Mouse (Mus musculus) forelimb bud, embryonic 11.5 days (tissue): ENCODE results near the gene Kdm4b.
A peak's percentile ranks its signal among the peaks of the same experiment; 100 is the strongest.

ENCODE experiments used
- DNase-seq: peaks from one replicate; pipeline ENCODE4 v3.0.0-alpha.2; 2012; ENCODE audit warnings: low read depth, low spot score

Kdm4b gene

DNA sequence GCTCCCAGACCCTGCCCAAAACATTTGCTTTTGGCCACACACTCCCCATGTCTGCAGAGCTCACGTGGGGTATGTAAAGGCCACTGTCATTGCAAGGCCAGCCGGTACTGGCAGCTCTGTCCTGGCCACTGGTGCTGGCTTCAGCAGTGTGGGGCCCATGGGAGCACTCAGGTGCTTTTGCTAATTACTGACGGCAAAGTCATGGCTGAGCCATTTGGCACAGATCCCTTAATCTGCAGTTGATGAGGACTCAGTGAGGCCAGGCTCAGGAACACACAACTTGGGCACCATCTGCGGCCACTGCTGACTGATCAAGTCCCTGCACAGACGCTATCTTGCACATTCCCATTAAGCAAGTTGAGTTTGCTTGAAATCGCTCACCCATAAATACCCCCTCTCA is 59.0 kb downstream of the Kdm4b start:
- DNase-seq = no peak

DNA sequence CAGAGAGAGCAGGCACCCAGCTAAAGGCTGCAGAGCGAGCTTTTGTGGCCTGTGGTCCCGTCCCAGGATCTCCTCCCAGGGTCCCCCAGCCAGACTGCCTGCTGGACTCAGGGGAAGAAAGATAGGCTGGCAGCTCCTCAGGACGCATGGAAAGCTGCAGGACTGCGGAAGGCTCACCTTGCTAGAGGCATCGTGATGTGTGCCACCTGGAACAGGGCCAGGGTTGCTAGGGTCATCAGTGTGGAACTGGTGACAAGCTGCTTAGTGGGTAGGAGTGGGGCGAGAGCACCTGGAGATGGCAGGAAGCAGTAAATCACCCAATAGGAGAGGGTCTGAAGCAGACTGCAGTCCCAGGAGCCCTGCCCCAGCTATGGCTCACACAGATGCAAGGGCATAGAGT is 61.8 kb downstream of the Kdm4b start:
- no peak for DNase-seq

DNA sequence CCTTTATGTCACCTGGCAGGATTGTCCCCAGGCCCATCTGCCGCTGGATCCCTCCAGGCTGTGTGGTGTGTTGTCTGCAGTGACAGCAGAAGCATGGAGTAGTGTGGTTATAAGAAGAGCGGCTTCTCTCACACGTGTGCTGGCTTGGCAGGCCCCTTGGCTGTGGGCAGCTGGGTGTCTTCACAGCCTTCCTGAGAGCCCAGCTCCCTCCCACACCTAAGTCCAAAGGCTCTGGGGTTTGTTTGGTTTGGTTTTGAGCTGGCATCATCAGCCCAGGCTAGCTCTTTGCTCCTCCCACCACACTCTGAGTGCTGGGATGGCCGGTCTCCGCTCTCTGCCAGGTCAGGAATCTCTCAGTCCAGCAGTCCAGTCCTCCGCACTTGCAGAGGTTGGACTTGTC is 67.4 kb downstream of the Kdm4b start:
- no peak for DNase-seq

DNA sequence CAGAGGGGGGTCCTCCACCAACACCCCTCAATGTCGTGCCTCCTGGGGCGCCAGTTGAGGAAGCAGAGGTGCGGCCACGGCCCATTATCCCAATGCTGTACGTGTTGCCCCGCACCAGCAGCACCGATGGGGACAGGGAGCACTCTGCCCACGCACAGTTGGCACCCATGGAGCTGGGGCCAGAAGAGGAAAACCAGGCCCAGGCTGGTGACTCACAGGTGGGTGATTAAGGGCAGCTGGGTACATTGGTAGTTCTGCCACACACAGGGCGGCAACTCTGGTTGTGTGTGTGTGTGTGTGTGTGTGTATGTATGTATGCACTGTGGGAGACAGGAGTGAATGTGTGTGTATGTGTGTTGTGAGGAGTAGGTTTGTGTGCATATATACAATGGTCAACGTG is 68.0 kb downstream of the Kdm4b start:
- DNase-seq = no peak

DNA sequence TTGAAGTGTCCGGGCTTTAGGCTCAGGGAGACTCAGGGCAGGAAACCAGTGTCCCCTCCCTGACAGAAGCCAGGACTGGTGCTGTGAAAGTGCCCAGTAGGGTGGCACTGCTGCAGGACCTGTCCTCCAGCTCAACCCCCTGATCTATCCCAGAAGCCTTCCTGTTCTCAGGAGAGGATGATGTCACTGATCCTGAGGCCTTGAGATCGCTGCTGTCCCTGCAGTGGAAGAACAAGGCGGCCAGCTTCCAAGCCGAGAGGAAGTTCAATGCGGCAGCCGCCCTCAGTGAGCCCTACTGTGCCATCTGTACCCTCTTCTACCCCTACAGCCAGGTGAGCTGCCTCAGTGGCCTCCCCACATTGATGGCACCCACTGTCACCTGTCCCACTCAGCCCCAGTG is 70.2 kb downstream of the Kdm4b start:
- no peak for DNase-seq

DNA sequence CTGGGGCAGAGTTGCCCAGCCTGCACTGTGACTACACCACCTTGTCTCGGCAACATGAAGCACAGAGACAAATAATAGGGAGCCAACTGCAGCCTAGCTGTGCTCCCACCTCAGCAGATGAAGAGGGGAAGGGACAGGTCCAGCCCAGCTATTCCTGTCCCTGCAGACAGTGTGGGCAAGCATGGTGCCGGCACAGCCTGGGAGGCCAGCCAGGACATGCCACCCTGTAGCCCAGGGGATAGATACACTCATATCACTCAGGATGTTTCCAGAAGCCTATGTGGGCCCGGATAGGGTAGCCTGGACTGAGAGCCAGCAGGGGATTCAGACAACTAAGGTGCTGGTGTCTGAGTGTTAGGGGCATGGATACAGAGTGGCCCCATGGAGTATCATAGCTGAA is 74.4 kb downstream of the Kdm4b start:
- no peak for DNase-seq

DNA sequence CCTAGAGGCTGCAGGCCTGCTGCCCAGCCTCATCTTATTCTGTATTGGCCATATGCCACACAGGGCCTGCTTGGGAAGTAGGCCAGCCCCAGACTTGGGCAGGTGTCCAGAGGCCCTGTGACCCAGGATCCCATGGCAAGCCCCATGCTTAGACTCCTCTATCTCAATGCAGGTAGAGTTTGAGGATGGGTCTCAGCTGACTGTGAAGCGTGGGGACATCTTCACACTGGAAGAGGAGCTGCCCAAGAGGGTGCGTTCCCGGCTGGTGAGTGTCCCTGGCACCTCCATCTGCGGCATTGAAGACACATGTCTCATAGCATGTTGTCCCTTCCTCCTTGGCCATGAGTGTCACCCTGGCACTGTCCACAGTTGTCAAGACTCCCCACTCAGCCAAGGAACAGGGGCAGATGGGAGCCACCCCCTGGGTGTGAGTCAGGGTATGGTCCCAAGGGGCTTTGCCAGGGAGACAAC is 75.2 kb downstream of the Kdm4b start:
- DNase-seq = no peak

DNA sequence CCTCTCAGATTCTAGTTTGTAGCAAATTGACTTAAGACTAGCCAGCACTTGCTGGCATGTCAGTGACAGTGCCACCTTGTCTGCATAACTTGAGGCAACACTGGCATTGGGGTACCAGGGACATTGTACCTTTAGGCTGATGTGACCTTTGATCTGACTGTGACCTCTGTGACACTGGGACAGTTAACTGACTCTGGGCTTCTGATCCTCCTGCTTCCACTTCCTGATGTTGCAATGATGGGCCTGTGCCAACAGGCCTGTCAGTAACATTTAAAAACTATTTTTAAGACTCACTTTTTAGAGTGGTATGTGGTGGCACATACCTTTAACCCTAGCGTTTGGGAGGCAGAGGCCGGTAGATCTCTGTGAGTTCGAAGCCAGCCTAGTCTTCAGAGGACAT is 79.5 kb downstream of the Kdm4b start:
- DNase-seq = no peak

DNA sequence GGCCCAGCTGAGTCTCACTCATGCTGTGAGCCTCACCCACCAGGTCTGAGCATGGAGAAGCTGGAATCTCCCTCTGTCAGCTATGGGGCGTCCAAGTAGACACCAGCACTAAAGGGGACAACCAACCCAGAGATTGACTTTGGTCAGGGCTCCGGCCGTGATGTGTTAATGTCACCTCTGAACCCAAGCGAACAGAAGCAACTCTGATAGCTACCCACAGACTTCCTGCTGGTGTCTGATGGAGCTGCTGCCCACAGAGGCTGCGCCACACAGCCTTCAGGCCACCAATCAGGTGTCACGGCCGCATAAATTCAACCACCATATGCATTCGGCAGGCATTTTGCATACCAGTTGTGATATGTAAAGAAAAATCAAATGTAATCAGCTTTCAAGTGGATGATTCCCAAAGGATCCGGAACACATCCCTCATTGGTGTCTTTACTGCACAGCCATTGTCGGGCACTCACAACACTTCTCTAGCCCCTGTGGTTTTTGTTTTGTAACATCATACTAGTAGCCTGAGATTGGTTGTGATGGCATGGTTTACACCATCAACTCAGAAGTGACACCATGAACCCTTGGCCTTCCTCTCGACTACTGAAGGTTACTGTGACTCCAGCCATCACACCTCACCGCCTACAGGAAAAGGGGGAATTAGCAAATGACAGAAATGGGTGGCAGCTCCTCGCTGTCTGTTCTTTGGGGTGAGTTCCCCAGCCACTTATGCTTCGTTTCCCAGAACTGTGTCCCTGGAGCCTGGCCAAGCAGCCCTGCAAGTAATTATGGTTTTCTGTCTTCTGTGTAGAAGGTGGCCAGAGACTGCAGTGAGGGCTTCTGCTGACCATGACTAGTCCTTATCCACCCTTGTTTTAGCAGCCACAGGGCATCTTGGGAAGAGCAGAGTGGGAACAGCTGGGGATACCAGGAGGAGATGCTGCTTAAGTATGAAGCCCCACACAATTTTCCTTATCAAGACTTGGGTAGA is 80.3 kb downstream of the Kdm4b start:
- no peak for DNase-seq

DNA sequence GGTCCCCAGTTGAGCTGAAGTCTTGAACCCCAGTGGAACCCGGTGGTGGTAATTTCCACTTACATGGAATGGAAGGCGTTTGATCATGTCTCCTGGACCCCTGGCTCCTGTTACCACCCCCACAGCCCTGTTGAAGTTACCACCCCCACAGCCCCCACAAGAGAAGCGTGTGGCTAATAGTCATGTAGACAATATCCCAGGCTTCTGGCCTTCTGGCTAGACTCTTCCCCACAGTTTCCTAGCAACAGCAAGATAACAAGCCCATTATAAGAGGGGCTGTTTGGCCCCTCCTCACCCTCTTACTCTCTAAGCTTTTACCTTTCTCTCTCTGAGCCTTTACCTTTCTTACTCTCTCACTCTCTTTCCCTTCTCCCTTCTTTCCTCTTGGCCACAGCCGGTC is 81.0 kb downstream of the Kdm4b start:
- no peak for DNase-seq

DNA sequence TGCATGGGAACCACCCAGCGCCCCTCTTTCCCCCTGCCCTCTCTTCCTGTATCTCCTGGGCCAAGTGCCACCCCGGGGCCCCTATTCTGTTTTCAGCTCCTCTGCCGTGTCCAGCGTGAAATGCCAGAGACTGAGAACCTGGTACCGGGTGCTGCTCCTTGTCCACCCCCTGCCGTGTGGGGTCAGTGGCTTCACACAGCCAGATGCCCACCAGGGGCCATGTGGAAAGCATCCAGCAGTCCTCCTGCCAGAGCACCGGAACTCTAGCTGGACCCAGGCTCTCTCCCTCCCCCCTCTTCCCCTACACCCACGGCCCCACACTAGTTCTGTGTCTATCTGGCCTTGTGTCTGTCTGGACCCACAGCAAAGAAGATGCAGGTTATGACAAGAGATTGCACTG is 81.5 kb downstream of the Kdm4b start:
- DNase-seq = no peak

DNA sequence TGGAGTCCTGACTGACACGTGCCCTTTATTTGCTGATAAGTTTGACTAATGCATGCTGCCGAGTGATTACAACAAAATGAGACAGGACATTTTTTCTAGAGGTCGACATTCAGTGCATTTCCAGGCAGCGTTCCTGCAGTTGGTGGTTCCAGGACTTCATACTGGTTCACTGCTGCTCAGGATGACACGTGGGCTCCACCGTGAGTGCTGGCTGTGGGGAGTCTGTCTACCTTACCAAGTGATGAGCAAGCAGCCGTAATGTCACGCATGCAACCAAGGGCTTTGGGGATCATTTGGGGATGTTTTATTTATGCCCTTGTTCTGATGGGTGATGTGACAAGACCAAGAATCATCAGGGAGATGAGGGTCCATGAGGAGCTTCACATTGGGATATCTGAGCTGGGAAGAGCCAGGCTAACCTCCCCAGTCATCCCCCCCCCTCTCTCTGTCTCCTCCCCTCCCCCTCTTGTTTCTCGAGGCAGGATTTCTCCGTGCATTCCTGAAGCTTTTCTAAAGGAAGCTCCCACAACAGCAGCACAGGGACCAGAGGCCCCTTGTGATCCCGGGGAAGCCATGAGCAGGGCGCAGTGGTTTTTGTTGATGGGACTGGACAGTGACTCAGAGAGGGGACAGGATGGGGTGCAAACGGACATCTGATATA is 83.2 kb downstream of the Kdm4b start:
- DNase-seq = no peak

DNA sequence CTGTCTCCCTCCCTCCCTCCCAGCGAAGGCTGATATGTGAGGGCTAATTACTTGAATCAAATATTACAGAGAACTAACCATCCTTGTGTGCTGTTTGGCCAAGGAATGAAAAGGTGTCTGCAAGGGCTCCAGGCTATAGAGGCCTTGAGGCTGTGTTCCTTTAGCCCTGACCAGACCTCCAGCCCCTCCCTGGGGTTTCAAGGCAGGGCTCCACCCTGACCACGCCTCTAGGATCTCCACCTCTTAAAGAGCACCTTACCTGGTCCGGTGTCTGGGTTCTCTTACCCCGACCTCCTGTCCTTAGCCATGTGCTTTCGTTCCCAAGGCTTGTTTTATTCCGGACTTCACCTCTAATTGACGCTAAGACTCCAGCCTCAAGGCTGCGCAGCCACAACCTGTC is 83.9 kb downstream of the Kdm4b start:
- no peak for DNase-seq

DNA sequence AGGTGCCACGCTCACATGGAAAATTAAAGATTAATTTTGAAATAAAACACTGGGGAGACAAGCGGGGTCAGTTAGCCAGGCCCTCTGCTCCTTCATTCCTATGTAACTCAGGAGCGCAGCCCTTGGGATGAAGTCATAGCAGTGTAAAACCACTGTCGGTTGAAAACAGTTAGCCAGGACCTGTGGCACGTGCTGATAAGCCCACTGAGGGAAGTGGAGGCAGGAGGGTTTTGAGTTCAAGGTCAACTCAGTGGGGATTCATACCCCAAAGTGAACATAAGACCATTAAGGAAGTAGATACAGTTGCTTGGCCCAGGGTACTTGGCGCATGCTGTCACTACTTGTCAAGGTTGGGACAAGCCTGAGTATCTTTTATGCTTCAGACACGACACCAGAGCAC is 85.6 kb downstream of the Kdm4b start:
- no peak for DNase-seq

DNA sequence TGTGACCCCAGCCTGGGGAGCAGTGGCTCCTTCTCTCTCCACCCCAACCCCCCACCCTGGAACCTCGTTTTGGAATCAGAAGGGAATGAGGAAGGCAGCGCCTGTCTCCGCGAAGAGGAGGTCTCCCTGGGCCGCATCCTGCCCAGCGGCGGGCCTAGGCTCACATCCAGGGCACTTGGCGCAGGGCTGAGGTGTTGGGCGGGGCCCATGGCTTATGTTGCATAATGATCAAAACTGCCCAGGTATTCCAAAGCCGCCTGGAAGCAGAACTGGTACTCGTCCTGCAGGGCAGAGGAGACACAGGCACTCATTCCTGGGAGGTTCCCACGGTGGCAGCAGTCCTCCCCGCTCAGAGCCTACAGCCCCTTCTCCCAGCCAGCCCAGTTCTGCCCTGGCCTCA is 87.3 kb downstream of the Kdm4b start:
- no peak for DNase-seq

DNA sequence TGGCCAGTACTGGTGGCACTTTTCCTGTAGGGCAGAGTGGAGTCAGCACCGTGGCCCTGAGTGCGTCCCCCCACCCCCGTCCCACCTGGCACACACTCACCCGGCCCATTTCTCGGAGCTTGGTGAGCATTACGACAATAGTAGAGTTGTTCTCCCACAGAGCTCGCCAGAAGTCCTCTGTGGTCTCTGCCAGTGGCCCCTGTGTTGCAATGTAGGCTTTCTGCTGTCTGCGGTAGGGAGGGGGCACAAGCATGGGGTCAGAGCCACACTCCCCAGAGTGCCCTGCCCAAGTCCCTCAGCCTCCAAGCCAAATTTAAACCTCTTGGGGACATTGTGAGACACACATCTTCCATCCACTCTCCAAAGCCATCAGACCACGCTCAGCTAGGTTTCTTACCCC is 88.9 kb downstream of the Kdm4b start:
- no peak for DNase-seq

DNA sequence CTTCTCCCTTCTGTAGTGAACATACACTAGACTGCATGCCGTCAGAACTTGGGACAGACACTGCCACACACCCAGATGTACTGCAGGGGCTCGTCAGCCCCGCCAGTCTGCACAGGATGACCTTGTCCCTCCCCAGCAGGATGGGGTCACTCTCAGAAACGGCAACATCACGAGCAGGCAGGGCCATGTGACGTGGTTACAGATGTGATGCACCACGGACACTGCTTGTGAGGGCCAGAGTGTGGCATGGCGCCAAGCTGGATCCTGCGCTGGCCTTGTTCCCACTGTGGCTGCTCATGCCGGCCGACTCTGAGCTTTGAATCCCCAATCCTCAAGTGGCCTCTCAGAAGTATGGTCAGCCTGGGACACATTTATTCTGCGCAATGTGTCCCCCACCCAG is 92.4 kb downstream of the Kdm4b start:
- no peak for DNase-seq

DNA sequence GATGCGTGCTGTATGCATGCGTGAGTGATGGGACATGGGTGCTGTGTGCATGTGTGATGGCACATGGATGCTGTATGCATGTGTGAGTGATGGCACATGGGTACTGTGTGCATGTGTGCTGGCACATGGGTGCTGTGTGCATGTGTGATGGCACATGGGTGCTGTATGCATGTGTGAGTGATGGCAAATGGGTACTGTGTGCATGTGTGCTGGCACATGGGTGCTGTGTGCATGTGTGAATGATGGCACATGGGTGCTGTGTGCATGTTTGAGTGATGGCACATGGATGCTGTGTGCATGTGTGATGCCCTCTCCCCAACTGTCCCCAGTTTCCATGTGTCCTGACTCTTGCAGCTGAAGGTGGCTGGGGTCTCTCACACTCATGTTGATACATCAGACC is 94.2 kb downstream of the Kdm4b start:
- DNase-seq = no peak

DNA sequence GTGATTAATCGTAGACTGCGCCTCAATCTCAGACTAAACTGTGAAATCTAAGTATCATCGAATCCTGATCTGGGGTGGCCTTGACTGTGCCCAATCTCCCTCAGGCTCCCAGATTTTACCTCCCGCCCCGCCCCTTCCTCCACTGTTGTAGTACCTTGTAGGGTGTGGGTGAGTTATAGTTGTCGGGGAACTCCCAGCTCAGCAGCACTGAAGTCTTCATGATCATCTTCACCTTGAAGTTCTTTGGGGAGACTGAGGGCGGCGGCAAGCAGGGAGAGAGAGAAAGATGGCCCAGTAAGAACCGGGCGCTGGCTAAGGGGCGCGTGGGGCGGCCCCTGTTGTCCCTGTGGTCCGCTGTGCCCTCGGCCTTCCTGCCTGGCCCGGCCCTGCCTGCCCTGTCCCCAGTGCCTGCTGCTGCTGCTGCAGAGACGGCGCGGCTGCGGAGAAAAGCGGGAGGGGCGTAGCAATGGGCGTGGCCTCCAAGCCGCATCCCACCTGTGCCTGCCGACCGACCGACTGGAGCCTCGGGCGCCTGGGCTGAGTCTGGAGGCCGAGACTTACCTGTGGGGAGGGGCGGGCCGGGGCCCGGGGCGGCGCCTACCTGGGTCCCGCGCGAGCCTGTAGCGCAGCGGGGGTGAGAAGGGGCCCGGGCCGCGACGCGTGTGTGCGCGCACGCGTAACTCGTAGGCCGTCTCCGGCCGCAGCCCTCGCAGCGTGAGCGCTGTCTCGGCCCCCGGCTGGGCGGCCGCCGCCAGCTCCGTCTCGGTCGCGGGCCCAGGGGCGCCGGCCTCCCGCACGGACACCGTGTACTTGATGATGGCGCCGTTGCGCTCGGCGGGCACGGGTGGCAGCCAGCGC is 99.1 kb downstream of the Kdm4b start:
- peak; percentile 63 for DNase-seq

DNA sequence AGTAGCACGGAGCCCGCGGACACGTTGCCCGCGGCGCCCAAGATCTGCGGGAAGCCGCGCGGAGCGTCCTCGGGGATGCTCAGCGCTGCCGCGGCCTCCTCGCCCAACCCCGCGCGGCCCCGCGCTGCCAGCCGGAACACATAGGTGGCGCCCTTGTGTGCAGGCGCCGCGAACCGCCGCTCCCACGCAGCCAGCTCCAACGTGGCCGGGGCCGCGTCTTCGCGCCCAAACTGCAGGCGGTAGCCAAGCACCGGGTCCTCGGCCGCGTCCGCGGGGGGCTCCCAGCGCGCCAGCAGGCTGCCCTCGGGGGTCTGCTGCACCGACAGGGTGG is 99.7 kb downstream of the Kdm4b start:
- DNase-seq = peak; percentile 75

DNA sequence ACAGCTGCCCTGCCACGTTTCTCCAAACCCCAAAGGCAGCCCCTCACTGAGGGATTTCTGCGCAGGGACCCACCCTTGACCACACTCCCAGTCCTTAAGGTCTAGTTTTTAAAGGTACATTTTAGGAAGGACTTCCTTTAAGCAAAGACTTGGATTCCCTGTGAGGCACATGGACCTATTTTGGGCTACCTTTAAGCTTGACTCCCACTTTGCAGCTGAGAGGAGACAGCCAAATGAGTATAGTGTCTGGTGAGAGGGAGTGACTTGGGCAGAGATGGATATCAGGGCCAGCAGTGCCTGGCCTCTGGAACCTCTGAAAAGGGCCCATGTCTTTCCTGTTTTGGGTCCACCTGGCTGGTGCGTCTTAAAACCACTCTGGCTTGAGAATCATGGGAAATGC is 100.1 kb downstream of the Kdm4b start:
- no peak for DNase-seq

DNA sequence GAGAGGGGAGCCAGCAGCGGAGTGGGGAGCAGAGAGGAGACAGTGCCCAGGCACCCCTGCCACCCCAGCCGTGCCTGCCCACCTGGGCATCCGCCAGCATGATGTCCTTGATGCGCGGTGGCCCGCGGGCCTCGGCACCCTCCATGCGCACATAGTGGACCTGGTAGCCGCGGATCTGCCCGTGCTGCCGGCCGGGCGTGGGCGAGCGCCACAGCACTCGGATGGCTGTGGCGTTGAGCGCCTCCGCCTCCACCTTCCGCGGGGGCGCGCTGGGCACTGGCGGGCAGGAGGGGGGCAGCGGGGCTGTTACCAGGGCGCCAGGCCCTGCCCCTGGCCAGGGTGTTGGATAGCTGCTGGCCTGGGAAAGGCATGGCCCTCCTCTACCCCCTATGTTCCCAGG is 102.0 kb downstream of the Kdm4b start:
- DNase-seq = no peak
